ENCODE assay signal across 17 mouse cellular contexts in genomic region chr7:107509740-107510139, GRCm38 (mm10). TPM values are rescaled to one million over a fixed set of nuclear protein-coding genes. Genes with fewer than 3 reads are reported as not detected.
DNase-seq lines count a peak whose midpoint lies in the region; ATAC-seq lines count a peak whose summit lies in the region.
"Had no signal": no experiment of that assay in that cellular context is flagged by ENCODE, and none has a peak within 500 bp of the region (broad histone marks: within the 10 kb centered on the region; RNA-seq: fewer than 3 reads in every experiment).

No protein-coding gene starts in this region.

- no peak overlapping the region for H3K4me3 ChIP-seq in hindbrain, embryonic 11.5 days (ENCODE audit: low read depth, low read length)
- H3K4me3 ChIP-seq: embryonic facial prominence, embryonic 10.5 days; embryonic facial prominence, embryonic 12.5 days; forebrain, embryonic 13.5 days; forebrain, embryonic 15.5 days; gastrocnemius, adult 2 months had no signal

- H3K4me1 ChIP-seq in hindbrain, embryonic 11.5 days (replicated peaks; ENCODE audit: control insufficient read depth, insufficient read depth, low read length), result no peaks in the 10 kb centered on the region
- H3K4me1 ChIP-seq: embryonic facial prominence, embryonic 10.5 days; embryonic facial prominence, embryonic 12.5 days had no signal

- WGBS in hindbrain, embryonic 11.5 days, result 80% methylated on average over 3 of the region's 3 CpGs

- H3K9me3 ChIP-seq in hindbrain, embryonic 11.5 days (ENCODE audit: control insufficient read depth, low read length), result no peaks in the 10 kb centered on the region
- H3K9me3 ChIP-seq: embryonic facial prominence, embryonic 10.5 days; embryonic facial prominence, embryonic 12.5 days; forebrain, embryonic 13.5 days; forebrain, embryonic 15.5 days had no signal

- peak; percentile 37 to 42 for DNase-seq in cerebellum, adult 18-20 months
- DNase-seq in cerebellum, postnatal 4 days (ENCODE audit: low spot score in 2 of 2), result no peak
- peak; percentile 62 for DNase-seq in cerebellum, adult 9-10 months
- DNase-seq in cerebellum, adult 11 months, result no peak
- DNase-seq in cerebellum, adult 9-11 months, result peak; percentile 56
- DNase-seq in hindbrain, embryonic 11.5 days (ENCODE audit: low spot score), result no peak
- DNase-seq in frontal cortex, postnatal 10 days (ENCODE audit: low spot score in 2 of 2), result no peak
- DNase-seq: adrenal gland, adult 2 months; adrenal gland, postnatal 10 days; adrenal gland, postnatal 25 days; forebrain, postnatal 0 days; gastrocnemius, adult 2 months had no signal

- H3K4me2 ChIP-seq in hindbrain, embryonic 11.5 days (replicated peaks; ENCODE audit: low read depth, low read length), result no peak overlapping the region
- H3K4me2 ChIP-seq: embryonic facial prominence, embryonic 12.5 days; forebrain, embryonic 13.5 days; forebrain, embryonic 15.5 days had no signal

- no peak overlapping the region for H3K27ac ChIP-seq in hindbrain, embryonic 11.5 days (ENCODE audit: low read depth, low read length)
- H3K27ac ChIP-seq: embryonic facial prominence, embryonic 10.5 days; embryonic facial prominence, embryonic 12.5 days; forebrain, embryonic 13.5 days; forebrain, embryonic 15.5 days; gastrocnemius, adult 2 months had no signal

- no peak overlapping the region for H3K9ac ChIP-seq in hindbrain, embryonic 11.5 days (ENCODE audit: low read depth, low read length)
- H3K9ac ChIP-seq: embryonic facial prominence, embryonic 12.5 days; forebrain, embryonic 13.5 days; forebrain, embryonic 15.5 days; forebrain, postnatal 0 days had no signal

- no peaks in the 10 kb centered on the region for H3K36me3 ChIP-seq in hindbrain, embryonic 11.5 days (ENCODE audit: control insufficient read depth, insufficient read depth, low read length)
- H3K36me3 ChIP-seq: embryonic facial prominence, embryonic 10.5 days; embryonic facial prominence, embryonic 12.5 days; forebrain, embryonic 15.5 days had no signal

- H3K27me3 ChIP-seq in hindbrain, embryonic 11.5 days (ENCODE audit: control insufficient read depth, insufficient read depth, low read length), result no peaks in the 10 kb centered on the region
- H3K27me3 ChIP-seq: embryonic facial prominence, embryonic 12.5 days; forebrain, embryonic 13.5 days; forebrain, embryonic 15.5 days had no signal

- ATAC-seq in hindbrain, embryonic 11.5 days (ENCODE audit: low FRiP score), result no peak
- ATAC-seq: forebrain, embryonic 13.5 days; forebrain, embryonic 15.5 days; forebrain, postnatal 0 days had no signal

RNA-seq across cellular contexts. Expression of gene Olfml1, which starts 57.5 kb away (rescaled TPM):
- polyA plus RNA-seq in hindbrain, embryonic 11.5 days (2014; fragmentation: Nextera tagmentation; extraction: Ambion mirVana), result 10.7 and 11.4 TPM in 2 replicates
- polyA plus RNA-seq: C2C12 had no signal

Comparison
In these comparisons a context has a peak if more than half of its experiments do, and no peak if none do; other contexts are left out.
1. DNase-seq: peak in cerebellum, adult 18-20 months (2 of 2), cerebellum, adult 9-10 months (single experiment) and cerebellum, adult 9-11 months (single experiment); none in cerebellum, postnatal 4 days (0 of 2), cerebellum, adult 11 months (single experiment), hindbrain, embryonic 11.5 days (single experiment) and frontal cortex, postnatal 10 days (0 of 2).